Mouse (Mus musculus) stomach, embryonic 15.5 days (tissue): ENCODE data around the gene Lonp2. TPM values are rescaled to one million over a fixed set of nuclear protein-coding genes. Genes with fewer than 3 reads are reported as not detected.
A peak's percentile ranks its signal among the peaks of the same experiment; 100 is the strongest.

Experiments
- ATAC-seq: fragments of 200-750 bp; cut with Nextera tagmentation; 2 replicates; pipeline ENCODE4 v1.8.0; 2017; ENCODE audit warnings: low read depth, moderate number of reproducible peaks, moderate TSS enrichment; ENCODE audit not compliant: insufficient read depth, low FRiP score
- H3K27ac ChIP-seq: fragments of 300-500 bp; sonication (generic); 2 replicates; pipeline ENCODE4 v1.5.1; 2015; ENCODE audit warnings: mild to moderate bottlenecking, inconsistent platforms
- H3K27me3 ChIP-seq: fragments of 300-500 bp; sonication (generic); replicated peaks from 2 replicates; pipeline ENCODE4 v1.6.1; 2015; ENCODE audit warnings: inconsistent platforms
- H3K36me3 ChIP-seq: fragments of 300-500 bp; sonication (generic); 2 replicates; pipeline ENCODE4 v1.6.1; 2015; ENCODE audit warnings: inconsistent platforms
- H3K4me1 ChIP-seq: fragments of 300-500 bp; sonication (generic); 2 replicates; pipeline ENCODE4 v1.6.1; 2015; ENCODE audit warnings: inconsistent platforms
- H3K4me2 ChIP-seq: fragments of 300-500 bp; sonication (generic); 2 replicates; pipeline ENCODE4 v1.6.1; 2015; ENCODE audit warnings: mild to moderate bottlenecking, inconsistent platforms
- H3K4me3 ChIP-seq: fragments of 300-500 bp; sonication (generic); replicated peaks from 2 replicates; pipeline ENCODE4 v1.5.1; 2015; ENCODE audit warnings: inconsistent platforms
- H3K9ac ChIP-seq: fragments of 300-500 bp; sonication (generic); 2 replicates; pipeline ENCODE4 v1.6.1; 2015; ENCODE audit warnings: inconsistent platforms
- H3K9me3 ChIP-seq: fragments of 300-500 bp; sonication (generic); 2 replicates; pipeline ENCODE4 v1.6.1; 2016; ENCODE audit warnings: inconsistent platforms
- whole genome bisulfite sequencing: fragments of 180-500 bp; shearing (Covaris S2); methylation state at CpG from one replicate; pipeline ENCODE4 v1.1.7; 2015; 5-methylcytosine and 5-hydroxymethylcytosine counted together
- polyA plus RNA-seq: library from polyadenylated mRNA; unstranded; fragments of >200 nt; fragmentation: Nextera tagmentation; extraction: Ambion mirVana; gene quantifications from 2 replicates; pipeline ENCODE4 v1.2.1, GENCODE M21; 2015

Lonp2 gene
- polyA plus RNA-seq, 1 experiment from 2014 or later, result 51.3 TPM

- no peaks in the 10 kb centered on the region for H3K36me3 ChIP-seq
- H3K27ac ChIP-seq, result no peak overlapping the region
- no peaks in the 10 kb centered on the region for H3K9me3 ChIP-seq
- 56% methylated on average over 3 of the region's 3 CpGs for WGBS
- H3K9ac ChIP-seq, result no peak overlapping the region
- no peaks in the 10 kb centered on the region for H3K27me3 ChIP-seq
- H3K4me2 ChIP-seq, result no peak overlapping the region
- no peaks in the 10 kb centered on the region for H3K4me1 ChIP-seq
- no peak overlapping the region for H3K4me3 ChIP-seq
- ATAC-seq, result no peak
Observed at GRCm38 (mm10) chr8:86594159-86594796, 29.6 kb upstream of the Lonp2 start.

- Histone ChIP-seq H3K9ac (no peak overlapping the region), H3K27me3 (no peaks in the 10 kb centered on the region), H3K9me3 (no peaks in the 10 kb centered on the region), H3K4me2 (no peak overlapping the region), H3K4me3 (no peak overlapping the region), H3K27ac (no peak overlapping the region), H3K36me3 (no peaks in the 10 kb centered on the region), H3K4me1 (no peaks in the 10 kb centered on the region)
- ATAC-seq, result no peak
- 78% methylated on average over 5 of the region's 5 CpGs for WGBS
Observed at GRCm38 (mm10) chr8:86595671-86596070, 28.2 kb upstream of the Lonp2 start.

GRCm38 (mm10) chr8:86597681-86598080 is 26.2 kb upstream of the Lonp2 start:
- Histone ChIP-seq H3K9ac (no peak overlapping the region), H3K27me3 (no peaks in the 10 kb centered on the region), H3K4me1 (no peaks in the 10 kb centered on the region), H3K27ac (no peak overlapping the region), H3K4me3 (no peak overlapping the region), H3K36me3 (no peaks in the 10 kb centered on the region), H3K4me2 (no peak overlapping the region), H3K9me3 (no peaks in the 10 kb centered on the region)
- WGBS, result 88% methylated on average over 7 of the region's 7 CpGs
- ATAC-seq, result no peak

- H3K27me3 ChIP-seq, result no peaks in the 10 kb centered on the region
- H3K9ac ChIP-seq, result no peak overlapping the region
- no peaks in the 10 kb centered on the region for H3K36me3 ChIP-seq
- H3K4me2 ChIP-seq, result no peak overlapping the region
- H3K4me3 ChIP-seq, result no peak overlapping the region
- no peaks in the 10 kb centered on the region for H3K9me3 ChIP-seq
- no peak for ATAC-seq
- no peaks in the 10 kb centered on the region for H3K4me1 ChIP-seq
- no peak overlapping the region for H3K27ac ChIP-seq
- 83% methylated on average over 6 of the region's 6 CpGs for WGBS
Observed at GRCm38 (mm10) chr8:86599299-86599698, 24.5 kb upstream of the Lonp2 start.

GRCm38 (mm10) chr8:86600311-86600710 is 23.5 kb upstream of the Lonp2 start:
- no peak overlapping the region for H3K27ac ChIP-seq
- H3K4me3 ChIP-seq, result no peak overlapping the region
- WGBS, result 72% methylated on average over 3 of the region's 3 CpGs
- no peaks in the 10 kb centered on the region for H3K36me3 ChIP-seq
- no peak overlapping the region for H3K4me2 ChIP-seq
- H3K9ac ChIP-seq, result no peak overlapping the region
- H3K4me1 ChIP-seq, result no peaks in the 10 kb centered on the region
- ATAC-seq, result no peak
- H3K27me3 ChIP-seq, result no peaks in the 10 kb centered on the region
- no peaks in the 10 kb centered on the region for H3K9me3 ChIP-seq

- H3K36me3 ChIP-seq, result no peaks in the 10 kb centered on the region
- 62% methylated on average over 2 of the region's 2 CpGs for WGBS
- no peak overlapping the region for H3K4me2 ChIP-seq
- H3K9me3 ChIP-seq, result no peaks in the 10 kb centered on the region
- H3K4me3 ChIP-seq, result no peak overlapping the region
- ATAC-seq, result no peak
- no peak overlapping the region for H3K27ac ChIP-seq
- no peaks in the 10 kb centered on the region for H3K27me3 ChIP-seq
- H3K9ac ChIP-seq, result no peak overlapping the region
- H3K4me1 ChIP-seq, result no peaks in the 10 kb centered on the region
Observed at GRCm38 (mm10) chr8:86603174-86603573, 20.7 kb upstream of the Lonp2 start.

- H3K4me3 ChIP-seq, result no peak overlapping the region
- H3K27me3 ChIP-seq, result no peaks in the 10 kb centered on the region
- no peaks in the 10 kb centered on the region for H3K36me3 ChIP-seq
- WGBS, result 67% methylated on average over 3 of the region's 3 CpGs
- H3K4me2 ChIP-seq, result no peak overlapping the region
- no peaks in the 10 kb centered on the region for H3K4me1 ChIP-seq
- H3K9me3 ChIP-seq, result no peaks in the 10 kb centered on the region
- H3K27ac ChIP-seq, result no peak overlapping the region
- no peak overlapping the region for H3K9ac ChIP-seq
- no peak for ATAC-seq
Observed at GRCm38 (mm10) chr8:86604676-86605075, 19.2 kb upstream of the Lonp2 start.

GRCm38 (mm10) chr8:86613798-86614197 is 10.0 kb upstream of the Lonp2 start:
- no peak overlapping the region for H3K9ac ChIP-seq
- no peaks in the 10 kb centered on the region for H3K27me3 ChIP-seq
- whole genome bisulfite sequencing, result 64% methylated on average over 2 of the region's 2 CpGs
- no peak overlapping the region for H3K4me2 ChIP-seq
- H3K36me3 ChIP-seq, result no peaks in the 10 kb centered on the region
- no peak overlapping the region for H3K27ac ChIP-seq
- no peak overlapping the region for H3K4me3 ChIP-seq
- H3K4me1 ChIP-seq, result no peaks in the 10 kb centered on the region
- no peaks in the 10 kb centered on the region for H3K9me3 ChIP-seq
- no peak for ATAC-seq

GRCm38 (mm10) chr8:86615095-86615769 is 8.6 kb upstream of the Lonp2 start:
- H3K9me3 ChIP-seq, result no peaks in the 10 kb centered on the region
- no peaks in the 10 kb centered on the region for H3K4me1 ChIP-seq
- H3K27me3 ChIP-seq, result no peaks in the 10 kb centered on the region
- H3K9ac ChIP-seq, result no peak overlapping the region
- H3K4me2 ChIP-seq, result no peak overlapping the region
- no peak for ATAC-seq
- H3K27ac ChIP-seq, result no peak overlapping the region
- WGBS, result 87% methylated on average over 6 of the region's 6 CpGs
- no peaks in the 10 kb centered on the region for H3K36me3 ChIP-seq
- no peak overlapping the region for H3K4me3 ChIP-seq

GRCm38 (mm10) chr8:86617759-86618387 is 6.0 kb upstream of the Lonp2 start:
- H3K4me2 ChIP-seq, result no peak overlapping the region
- H3K4me3 ChIP-seq, result no peak overlapping the region
- no peaks in the 10 kb centered on the region for H3K4me1 ChIP-seq
- no peaks in the 10 kb centered on the region for H3K27me3 ChIP-seq
- no peak overlapping the region for H3K27ac ChIP-seq
- no peak for ATAC-seq
- H3K9ac ChIP-seq, result no peak overlapping the region
- no peaks in the 10 kb centered on the region for H3K9me3 ChIP-seq
- 69% methylated on average over 7 of the region's 7 CpGs for WGBS
- no peaks in the 10 kb centered on the region for H3K36me3 ChIP-seq

GRCm38 (mm10) chr8:86623551-86623910 is 312 bp upstream of the Lonp2 start:
- Histone ChIP-seq H3K9ac (peak overlapping the region; percentile 29; the same call in 1 of the 2 replicates), H3K9me3 (no peaks in the 10 kb centered on the region), H3K27ac (peak overlapping the region; percentile 74; the same call in 1 of the 2 replicates), H3K27me3 (no peaks in the 10 kb centered on the region), H3K4me2 (peak overlapping the region; percentile 59), H3K36me3 (no peaks in the 10 kb centered on the region), H3K4me1 (peaks cover 6% of the 10 kb centered on the region), H3K4me3 (peak overlapping the region; percentile 86)
- 1% methylated on average over 13 of the region's 14 CpGs for WGBS
- no peak for ATAC-seq

- H3K36me3 ChIP-seq, result no peaks in the 10 kb centered on the region
- H3K27me3 ChIP-seq, result no peaks in the 10 kb centered on the region
- peak overlapping the region; percentile 83 for H3K4me2 ChIP-seq
- H3K9ac ChIP-seq, result peak overlapping the region; percentile 16; the same call in 1 of the 2 replicates
- H3K27ac ChIP-seq, result no peak overlapping the region
- H3K4me1 ChIP-seq, result peaks cover 6% of the 10 kb centered on the region
- no peak for ATAC-seq
- H3K4me3 ChIP-seq, result peak overlapping the region; percentile 86
- H3K9me3 ChIP-seq, result no peaks in the 10 kb centered on the region
- WGBS, result 30% methylated on average over 7 of the region's 7 CpGs
Observed at GRCm38 (mm10) chr8:86624915-86625314, 1.1 kb downstream of the Lonp2 start.
